Mouse (Mus musculus) erythroblast, embryonic 14.5 days (primary cell): ENCODE measurements around the gene Cdh23.

Source experiments
- GATA1 ChIP-seq: IDR thresholded peaks from 2 replicates; pipeline ENCODE4 v1.6.1; 2012; ENCODE audit warnings: low read length, inconsistent platforms, mixed read lengths
- TAL1 ChIP-seq: IDR thresholded peaks from 3 replicates; pipeline ENCODE4 v1.6.1; 2012; ENCODE audit warnings: low read length, inconsistent platforms, mixed read lengths

DNA sequence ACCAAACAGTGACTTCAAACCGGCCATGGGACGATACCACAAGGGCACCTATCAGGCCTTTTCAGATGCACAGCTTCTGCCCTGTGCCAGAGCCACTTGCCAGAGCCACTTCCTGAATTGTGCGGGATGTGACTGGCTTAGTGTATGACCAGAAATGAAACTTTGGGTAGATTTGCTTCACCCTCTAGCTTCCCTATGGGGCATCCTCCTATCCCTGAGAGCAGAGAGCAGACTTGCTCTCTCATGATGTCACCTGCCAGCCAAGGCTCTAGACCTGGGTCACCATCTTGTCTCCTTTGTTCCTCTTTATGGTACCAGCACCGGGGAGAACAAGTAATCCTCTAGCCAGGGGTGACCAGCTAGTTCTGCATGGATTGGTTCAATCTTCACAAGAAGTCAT lies 10.0 kb upstream of the Cdh23 start:
- TF ChIP-seq TAL1 (no peak), GATA1 (no peak)
